Mouse (Mus musculus): ENCODE measurements around the gene Gp1ba. TPM values are rescaled to one million over a fixed set of nuclear protein-coding genes. Genes with fewer than 3 reads are reported as not detected.

The Gp1ba gene
- total RNA-seq, 2 experiments from 2014 or later = not detected

- no peak overlapping the region for H3K4me3 ChIP-seq
- no peak overlapping the region for H3K27ac ChIP-seq
- no peak for TF ChIP-seq CTCF (conservative IDR thresholded peaks at IDR 0.05)
- no peak for DNase-seq (ENCODE audit: low spot score in 2 of 2)
These were observed 1.1 kb downstream of the Gp1ba start for GRCm38 (mm10) chr11:70639976-70640375.

DNA sequence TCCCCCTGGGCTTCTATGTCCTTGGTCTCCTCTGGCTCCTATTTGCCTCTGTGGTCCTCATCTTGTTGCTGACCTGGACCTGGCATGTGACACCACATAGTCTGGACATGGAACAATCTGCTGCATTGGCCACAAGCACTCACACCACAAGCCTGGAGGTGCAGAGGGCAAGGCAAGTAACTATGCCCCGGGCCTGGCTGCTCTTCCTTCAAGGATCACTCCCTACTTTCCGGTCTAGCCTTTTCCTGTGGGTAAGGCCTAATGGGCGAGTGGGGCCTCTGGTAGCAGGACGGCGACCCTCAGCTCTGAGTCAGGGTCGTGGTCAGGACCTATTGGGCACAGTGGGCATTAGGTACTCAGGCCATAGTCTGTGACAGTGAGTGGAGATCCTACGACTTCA lies 2.3 kb downstream of the Gp1ba start:
- Histone ChIP-seq H3K4me3 (no peak overlapping the region), H3K27ac (no peak overlapping the region)
- DNase-seq (ENCODE audit: low spot score in 2 of 2) = no peak
- no peak for TF ChIP-seq CTCF (conservative IDR thresholded peaks at IDR 0.05)

DNA sequence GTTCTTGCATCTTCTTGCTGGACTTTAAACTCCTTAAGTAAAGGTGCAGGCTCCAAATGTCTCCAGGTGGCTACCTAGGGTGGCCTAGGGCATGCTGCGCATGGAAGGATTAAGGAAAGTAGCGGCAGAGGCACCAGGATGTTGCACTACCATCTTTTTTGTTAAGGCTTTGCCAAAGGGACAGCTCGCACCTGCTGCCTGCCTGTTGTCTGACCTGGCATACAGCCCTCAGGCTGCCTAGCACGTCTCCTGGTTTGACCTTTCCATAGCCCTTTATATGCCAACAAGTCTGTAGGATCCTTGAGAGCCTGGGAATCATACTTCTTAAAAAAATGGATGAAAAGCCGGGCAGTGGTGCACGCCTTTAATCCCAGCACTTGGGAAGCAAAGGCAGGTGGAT lies 4.1 kb downstream of the Gp1ba start:
- H3K27ac ChIP-seq = no peak overlapping the region
- no peak for TF ChIP-seq CTCF (conservative IDR thresholded peaks at IDR 0.05)
- no peak for DNase-seq (ENCODE audit: low spot score in 2 of 2)

GRCm38 (mm10) chr11:70644564-70645103 lies 5.7 kb downstream of the Gp1ba start:
- Histone ChIP-seq H3K4me3 (no peak overlapping the region), H3K27ac (no peak overlapping the region)
- DNase-seq (ENCODE audit: low spot score in 2 of 2) = no peak
- TF ChIP-seq CTCF (conservative IDR thresholded peaks at IDR 0.05) = no peak

More for the DNA sequence above, 4.1 kb downstream of the Gp1ba start:
- no peak overlapping the region for H3K4me3 ChIP-seq

GRCm38 (mm10) chr11:70645461-70646258 lies 6.7 kb downstream of the Gp1ba start:
- DNase-seq (ENCODE audit: low spot score in 2 of 2) = no peak
- H3K27ac ChIP-seq = peak overlapping the region; percentile 98
- H3K4me3 ChIP-seq = peak overlapping the region; percentile 79
- TF ChIP-seq CTCF (conservative IDR thresholded peaks at IDR 0.05) = no peak

DNA sequence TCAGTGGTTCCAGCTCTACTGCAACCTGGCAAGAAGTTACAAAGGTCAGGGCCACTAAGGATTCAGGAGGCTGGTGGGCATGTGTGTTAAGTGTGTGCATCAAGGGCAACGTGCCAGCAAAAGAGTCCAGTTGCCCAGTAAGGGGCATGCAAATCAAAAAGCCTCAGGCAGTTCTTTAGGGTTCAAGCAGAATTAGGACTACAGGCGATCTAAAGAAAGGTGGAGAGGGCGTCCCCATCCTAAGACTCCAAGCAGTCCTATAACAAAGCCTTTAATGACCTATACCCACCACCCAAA lies 7.3 kb downstream of the Gp1ba start:
- DNase-seq (ENCODE audit: low spot score in 2 of 2) = no peak
- H3K4me3 ChIP-seq = peak overlapping the region; percentile 79
- no peak for TF ChIP-seq CTCF (conservative IDR thresholded peaks at IDR 0.05)
- peak overlapping the region; percentile 98 for H3K27ac ChIP-seq

GRCm38 (mm10) chr11:70646691-70647650 lies 8.0 kb downstream of the Gp1ba start, which contains the start of the genes Rnf167 and Slc25a11:
Rnf167 (plus strand) TSS chr11:70647235.
Slc25a11 (minus strand) TSS chr11:70647479.
- TF ChIP-seq CTCF (conservative IDR thresholded peaks at IDR 0.05) = no peak
- Histone ChIP-seq H3K27ac (peak within 1 kb of the TSS; percentile 99), H3K4me3 (peak within 1 kb of the TSS; percentile 79)
- DNase-seq (ENCODE audit: low spot score in 2 of 2) = peak; percentile 92 to 97

DNA sequence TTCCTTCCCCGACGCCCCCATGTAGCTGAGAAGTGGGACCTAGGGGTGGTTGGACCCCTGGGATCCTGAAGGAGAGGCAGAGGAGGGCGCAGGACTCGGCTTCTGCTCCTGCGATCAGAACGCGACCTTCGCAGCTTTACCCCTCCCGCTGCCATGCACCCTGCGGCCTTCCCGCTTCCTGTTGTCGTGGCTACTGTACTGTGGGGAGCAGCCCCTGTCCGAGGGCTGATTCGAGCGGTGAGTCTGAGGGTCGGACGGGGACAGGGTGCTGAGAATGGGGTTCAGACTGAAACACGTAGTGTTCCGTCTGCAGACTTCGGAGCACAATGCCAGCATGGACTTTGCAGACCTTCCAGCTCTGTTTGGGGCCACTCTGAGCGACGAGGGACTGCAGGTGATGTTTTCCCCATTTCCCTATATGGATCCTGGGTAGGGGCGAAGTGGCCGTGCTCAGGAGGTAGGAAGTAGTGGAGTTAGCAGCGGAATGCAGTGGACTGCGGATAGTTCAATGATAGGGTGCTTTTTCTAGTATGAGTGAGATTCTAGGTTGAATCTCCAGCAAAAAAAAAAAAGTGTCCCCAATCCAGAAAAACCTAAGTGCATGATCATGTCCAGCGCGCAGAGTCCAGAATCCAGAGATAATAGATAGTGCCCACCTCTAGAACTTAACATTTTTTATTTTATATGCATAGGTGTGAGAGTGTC lies 8.9 kb downstream of the Gp1ba start:
- H3K4me3 ChIP-seq = peak overlapping the region; percentile 79
- DNase-seq (ENCODE audit: low spot score in 2 of 2) = peak in 1 of 2 experiments; percentile 32
- no peak for TF ChIP-seq CTCF (conservative IDR thresholded peaks at IDR 0.05)

GRCm38 (mm10) chr11:70648512-70648911 lies 9.6 kb downstream of the Gp1ba start:
- Histone ChIP-seq H3K27ac (0 out of 2 replicates have a peak overlapping the region, but pooled peaks have one; percentile 99), H3K4me3 (peak overlapping the region; percentile 79)
- no peak for TF ChIP-seq CTCF (conservative IDR thresholded peaks at IDR 0.05)
- DNase-seq (ENCODE audit: low spot score in 2 of 2) = no peak

More for the DNA sequence above, 8.9 kb downstream of the Gp1ba start:
- H3K27ac ChIP-seq = peak overlapping the region; percentile 99

DNA sequence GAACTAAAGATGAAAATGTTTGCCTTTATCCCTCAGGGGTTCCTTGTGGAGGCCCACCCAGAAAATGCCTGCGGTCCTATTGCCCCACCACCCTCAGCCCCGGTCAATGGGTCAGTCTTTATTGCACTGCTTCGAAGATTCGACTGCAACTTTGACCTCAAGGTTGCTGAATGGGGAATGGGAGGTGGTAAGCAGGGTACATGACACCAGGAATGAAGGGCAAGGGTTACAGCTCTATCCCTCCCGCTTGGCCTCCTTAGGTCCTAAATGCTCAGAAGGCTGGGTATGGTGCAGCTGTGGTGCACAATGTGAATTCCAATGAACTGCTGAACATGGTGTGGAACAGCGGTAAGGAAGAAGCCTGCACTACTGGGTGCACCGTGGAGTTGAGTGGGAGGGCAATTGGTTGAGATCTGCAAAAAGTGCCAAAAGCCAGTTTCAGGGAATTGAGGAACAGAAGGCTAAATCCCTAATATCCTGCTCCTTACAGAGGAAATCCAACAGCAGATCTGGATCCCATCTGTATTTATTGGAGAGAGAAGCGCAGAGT lies 10.3 kb downstream of the Gp1ba start:
- no peak for TF ChIP-seq CTCF (conservative IDR thresholded peaks at IDR 0.05)
- DNase-seq (ENCODE audit: low spot score in 2 of 2) = no peak
- Histone ChIP-seq H3K4me3 (no peak overlapping the region; the same call in 1 of the 2 replicates), H3K27ac (peak overlapping the region; percentile 20; the same call in 1 of the 2 replicates)

DNA sequence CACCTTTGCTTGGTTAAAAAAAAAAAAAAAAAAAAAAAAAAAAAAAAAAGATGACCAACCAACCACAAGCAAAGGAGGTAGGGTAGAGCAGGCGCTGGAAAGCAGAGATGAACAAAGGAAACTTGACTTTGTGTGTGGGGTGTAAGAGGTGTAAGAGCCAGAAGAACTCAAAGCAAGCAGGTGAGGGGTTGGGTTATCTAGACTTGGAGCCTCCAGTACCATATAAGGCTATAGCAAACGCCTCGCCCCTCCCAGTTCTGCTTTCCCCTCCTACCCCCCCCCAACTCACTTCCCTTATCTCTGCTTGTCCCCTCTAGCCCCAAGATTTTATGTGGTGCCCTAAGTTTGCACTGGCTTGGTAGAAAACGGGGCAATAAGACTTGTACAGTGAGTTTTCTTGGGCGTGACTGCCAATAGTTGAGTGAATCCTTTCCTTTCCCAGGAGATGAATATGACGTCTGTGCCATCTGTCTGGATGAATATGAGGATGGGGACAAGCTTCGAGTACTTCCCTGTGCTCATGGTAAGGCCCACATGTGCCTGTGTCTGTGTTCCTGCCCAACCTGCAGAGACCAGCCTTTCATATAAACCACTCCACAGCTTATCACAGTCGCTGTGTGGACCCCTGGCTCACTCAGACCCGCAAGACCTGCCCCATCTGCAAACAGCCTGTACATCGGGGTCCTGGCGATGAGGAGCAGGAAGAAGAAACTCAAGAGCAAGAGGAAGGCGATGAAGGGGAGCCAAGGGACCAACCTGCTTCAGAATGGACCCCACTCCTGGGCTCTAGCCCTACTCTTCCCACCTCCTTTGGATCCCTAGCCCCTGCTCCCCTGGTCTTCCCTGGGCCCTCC lies 11.6 kb downstream of the Gp1ba start:
- TF ChIP-seq CTCF (conservative IDR thresholded peaks at IDR 0.05) = no peak
- no peak overlapping the region for H3K4me3 ChIP-seq
- peak overlapping the region; percentile 59 for H3K27ac ChIP-seq
- no peak for DNase-seq (ENCODE audit: low spot score in 2 of 2)
